Mouse (Mus musculus): ENCODE data around the gene Gm6904. TPM values are rescaled to one million over a fixed set of nuclear protein-coding genes. Genes with fewer than 3 reads are reported as not detected.

The Gm6904 gene
- total and polyA plus RNA-seq, 3 experiments: not detected

DNA sequence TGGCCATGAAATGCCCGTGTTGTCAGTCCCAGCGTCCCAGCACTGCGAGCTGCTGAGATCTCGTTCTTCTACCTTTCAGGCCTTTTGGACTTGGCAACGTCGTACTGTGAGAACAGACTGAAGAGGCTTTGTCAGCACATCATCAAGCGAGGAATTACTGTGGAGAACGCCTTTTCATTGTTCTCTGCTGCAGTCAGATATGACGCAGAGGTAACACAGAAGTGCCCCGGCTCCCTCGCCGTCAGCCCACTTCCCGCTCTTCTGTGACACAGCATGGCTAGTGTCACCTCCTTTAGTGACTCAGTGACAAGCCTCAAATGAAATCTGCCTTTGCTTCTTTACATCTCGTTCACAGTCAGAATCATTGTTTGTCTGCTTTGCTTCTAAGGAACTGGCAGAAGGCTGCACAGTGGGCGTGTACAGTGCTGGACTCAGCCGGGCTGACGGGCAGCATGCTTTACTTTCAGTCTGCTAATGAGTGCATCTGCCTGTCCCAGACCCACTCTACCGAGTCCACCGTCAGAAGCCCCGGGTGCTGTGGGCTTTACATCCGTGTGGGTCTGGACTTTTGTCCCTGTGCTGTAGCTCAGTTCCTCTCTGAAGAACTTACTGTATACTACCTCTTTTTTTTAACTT is 29.6 kb downstream of the Gm6904 start:
- Histone ChIP-seq H3K4me3 (ENCODE audit: low read depth, low read length) (no peak overlapping the region), H3K9me3 (replicated peaks) (no peaks in the 10 kb centered on the region), H3K27me3 (ENCODE audit: insufficient read depth, low read length) (no peaks in the 10 kb centered on the region), H3K36me3 (replicated peaks) (peaks cover 13% of the 10 kb centered on the region), H3K4me1 (ENCODE audit: insufficient read depth, low read depth, low read length) (no peaks in the 10 kb centered on the region)
- ATAC-seq (ENCODE audit: extremely low read depth, insufficient number of reproducible peaks, low FRiP score, poor library complexity, severe bottlenecking) (no peak), DNase-seq (ENCODE audit: low spot score) (no peak)
- TF ChIP-seq TAL1 (conservative IDR thresholded peaks at IDR 0.05; ENCODE audit: low read depth, low read length) (no peak), CTCF (IDR thresholded peaks at IDR 0.05; ENCODE audit: low read depth, low read length) (no peak), GATA1 (IDR thresholded peaks at IDR 0.05; ENCODE audit: borderline replicate concordance, low read length) (no peak), POLR2AphosphoS5 (IDR thresholded peaks at IDR 0.05; ENCODE audit: insufficient replicate concordance, low read depth, low read length) (no peak), GATA2 (IDR thresholded peaks at IDR 0.05; ENCODE audit: borderline replicate concordance, low read depth, low read length) (no peak)

DNA sequence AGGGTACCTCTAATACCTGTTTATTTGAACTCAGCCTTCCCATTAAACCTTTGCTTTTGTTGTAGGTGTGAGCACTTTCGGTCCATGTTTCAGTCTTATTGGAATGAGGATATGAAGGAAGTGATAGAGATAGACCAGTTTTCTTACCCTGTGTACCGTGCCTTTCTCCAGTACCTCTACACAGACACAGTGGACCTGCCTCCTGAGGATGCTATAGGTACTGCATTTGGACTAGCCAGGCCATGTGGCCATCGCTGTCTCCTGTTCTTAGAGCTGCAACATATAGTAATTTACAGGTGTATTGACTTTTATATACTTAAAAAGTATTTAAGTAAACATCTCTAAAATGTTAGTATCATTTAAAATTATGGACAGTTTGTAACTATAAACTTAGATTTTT is 30.2 kb downstream of the Gm6904 start:
- no peak for ATAC-seq (ENCODE audit: extremely low read depth, insufficient number of reproducible peaks, low FRiP score, poor library complexity, severe bottlenecking)
- H3K36me3 ChIP-seq (replicated peaks): peaks cover 13% of the 10 kb centered on the region

DNA sequence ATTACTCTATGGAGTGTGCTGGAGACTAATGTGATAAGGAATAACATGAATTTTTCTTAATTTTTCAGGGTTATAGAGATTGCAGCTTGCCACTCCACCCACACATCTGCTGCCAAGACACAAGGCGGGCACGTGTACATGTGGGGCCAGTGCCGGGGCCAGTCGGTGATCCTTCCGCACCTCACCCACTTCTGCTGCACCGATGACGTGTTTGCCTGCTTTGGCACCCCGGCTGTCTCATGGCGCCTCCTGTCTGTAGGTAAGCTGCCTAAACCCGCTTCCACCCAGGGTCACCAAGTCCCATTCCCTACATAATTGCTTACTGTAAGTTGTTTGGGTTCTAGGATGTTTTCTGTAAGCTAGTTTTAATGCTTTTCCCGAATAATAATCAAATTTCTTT is 33.8 kb downstream of the Gm6904 start:
- H3K27me3 ChIP-seq (ENCODE audit: insufficient read depth, low read length): no peaks in the 10 kb centered on the region
- no peaks in the 10 kb centered on the region for H3K9me3 ChIP-seq (replicated peaks)
- peaks cover 18% of the 10 kb centered on the region for H3K36me3 ChIP-seq (replicated peaks)
- no peaks in the 10 kb centered on the region for H3K4me1 ChIP-seq (ENCODE audit: insufficient read depth, low read depth, low read length)
- no peak overlapping the region for H3K4me3 ChIP-seq (ENCODE audit: low read depth, low read length)
- no peak for DNase-seq (ENCODE audit: low spot score)
- ATAC-seq (ENCODE audit: extremely low read depth, insufficient number of reproducible peaks, low FRiP score, poor library complexity, severe bottlenecking): no peak
- TF ChIP-seq CTCF (IDR thresholded peaks at IDR 0.05; ENCODE audit: low read depth, low read length): no peak
- TF ChIP-seq POLR2AphosphoS5 (IDR thresholded peaks at IDR 0.05; ENCODE audit: insufficient replicate concordance, low read depth, low read length): no peak
- no peak for TF ChIP-seq TAL1 (conservative IDR thresholded peaks at IDR 0.05; ENCODE audit: low read depth, low read length)
- no peak for TF ChIP-seq GATA1 (IDR thresholded peaks at IDR 0.05; ENCODE audit: borderline replicate concordance, low read length)
- no peak for TF ChIP-seq GATA2 (IDR thresholded peaks at IDR 0.05; ENCODE audit: borderline replicate concordance, low read depth, low read length)

More for the DNA sequence above, 30.2 kb downstream of the Gm6904 start:
- TF ChIP-seq CTCF (IDR thresholded peaks at IDR 0.05; ENCODE audit: low read depth, low read length): no peak
- TF ChIP-seq GATA2 (IDR thresholded peaks at IDR 0.05; ENCODE audit: borderline replicate concordance, low read depth, low read length): no peak
- TF ChIP-seq GATA1 (IDR thresholded peaks at IDR 0.05; ENCODE audit: borderline replicate concordance, low read length): no peak
- TF ChIP-seq TAL1 (conservative IDR thresholded peaks at IDR 0.05; ENCODE audit: low read depth, low read length): no peak
- no peak for TF ChIP-seq POLR2AphosphoS5 (IDR thresholded peaks at IDR 0.05; ENCODE audit: insufficient replicate concordance, low read depth, low read length)
- Histone ChIP-seq H3K4me1 (ENCODE audit: insufficient read depth, low read depth, low read length) (no peaks in the 10 kb centered on the region), H3K27me3 (ENCODE audit: insufficient read depth, low read length) (no peaks in the 10 kb centered on the region), H3K9me3 (replicated peaks) (no peaks in the 10 kb centered on the region), H3K4me3 (ENCODE audit: low read depth, low read length) (no peak overlapping the region)
- no peak for DNase-seq (ENCODE audit: low spot score)

DNA sequence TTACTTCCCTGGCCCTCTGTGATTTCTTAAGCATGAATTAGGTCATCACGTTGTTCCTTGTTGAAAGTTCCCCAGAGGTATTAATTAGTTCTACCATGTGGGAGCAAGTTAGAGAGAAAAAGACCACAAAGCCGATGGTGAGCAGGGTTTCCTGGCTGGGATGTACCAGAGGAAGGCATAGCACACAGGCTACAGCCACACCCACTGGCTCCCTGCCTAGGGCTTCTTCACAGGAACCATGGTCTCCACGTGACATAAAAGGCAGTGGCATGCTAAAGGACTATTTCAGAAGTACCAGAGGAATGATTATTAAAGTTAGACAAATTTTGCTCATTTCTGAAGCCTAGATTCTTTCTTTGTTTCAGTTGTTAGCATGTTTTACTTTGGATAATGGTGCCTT is 40.8 kb downstream of the Gm6904 start:
- Histone ChIP-seq H3K27me3 (ENCODE audit: insufficient read depth, low read length) (no peaks in the 10 kb centered on the region), H3K4me3 (ENCODE audit: low read depth, low read length) (no peak overlapping the region), H3K36me3 (replicated peaks) (peaks cover 9% of the 10 kb centered on the region), H3K9me3 (replicated peaks) (no peaks in the 10 kb centered on the region), H3K4me1 (ENCODE audit: insufficient read depth, low read depth, low read length) (no peaks in the 10 kb centered on the region)
- TF ChIP-seq CTCF (IDR thresholded peaks at IDR 0.05; ENCODE audit: low read depth, low read length): no peak
- no peak for TF ChIP-seq POLR2AphosphoS5 (IDR thresholded peaks at IDR 0.05; ENCODE audit: insufficient replicate concordance, low read depth, low read length)
- no peak for TF ChIP-seq GATA2 (IDR thresholded peaks at IDR 0.05; ENCODE audit: borderline replicate concordance, low read depth, low read length)
- no peak for TF ChIP-seq TAL1 (conservative IDR thresholded peaks at IDR 0.05; ENCODE audit: low read depth, low read length)
- TF ChIP-seq GATA1 (IDR thresholded peaks at IDR 0.05; ENCODE audit: borderline replicate concordance, low read length): no peak
- DNase-seq (ENCODE audit: low spot score): no peak
- no peak for ATAC-seq (ENCODE audit: extremely low read depth, insufficient number of reproducible peaks, low FRiP score, poor library complexity, severe bottlenecking)

DNA sequence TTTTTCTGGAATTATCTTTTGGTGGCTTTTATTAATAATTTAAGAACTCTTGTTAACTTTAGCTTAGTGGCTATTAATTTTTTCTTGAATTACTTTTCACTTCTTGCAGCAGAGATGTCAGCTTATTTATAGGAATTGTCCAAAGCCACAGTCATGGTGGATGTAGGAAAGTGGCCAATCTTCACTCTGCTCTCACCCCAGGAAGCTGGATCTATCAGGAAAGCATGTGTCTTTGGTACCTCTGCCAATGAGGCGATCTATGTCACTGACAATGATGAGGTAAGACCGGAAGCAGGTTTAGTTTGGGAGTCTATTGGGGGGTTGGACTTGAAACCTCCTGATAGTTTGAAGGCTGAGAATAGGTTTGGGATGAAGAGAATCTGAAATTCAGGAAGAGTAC is 50.2 kb downstream of the Gm6904 start:
- Histone ChIP-seq H3K9me3 (replicated peaks) (no peaks in the 10 kb centered on the region), H3K4me3 (ENCODE audit: low read depth, low read length) (no peak overlapping the region), H3K27me3 (ENCODE audit: insufficient read depth, low read length) (peaks cover 2% of the 10 kb centered on the region; the same call in 1 of the 2 replicates), H3K36me3 (replicated peaks) (no peaks in the 10 kb centered on the region), H3K4me1 (ENCODE audit: insufficient read depth, low read depth, low read length) (no peaks in the 10 kb centered on the region)
- no peak for TF ChIP-seq GATA2 (IDR thresholded peaks at IDR 0.05; ENCODE audit: borderline replicate concordance, low read depth, low read length)
- TF ChIP-seq TAL1 (conservative IDR thresholded peaks at IDR 0.05; ENCODE audit: low read depth, low read length): no peak
- TF ChIP-seq CTCF (IDR thresholded peaks at IDR 0.05; ENCODE audit: low read depth, low read length): no peak
- no peak for TF ChIP-seq GATA1 (IDR thresholded peaks at IDR 0.05; ENCODE audit: borderline replicate concordance, low read length)
- no peak for TF ChIP-seq POLR2AphosphoS5 (IDR thresholded peaks at IDR 0.05; ENCODE audit: insufficient replicate concordance, low read depth, low read length)
- DNase-seq (ENCODE audit: low spot score): no peak
- no peak for ATAC-seq (ENCODE audit: extremely low read depth, insufficient number of reproducible peaks, low FRiP score, poor library complexity, severe bottlenecking)

DNA sequence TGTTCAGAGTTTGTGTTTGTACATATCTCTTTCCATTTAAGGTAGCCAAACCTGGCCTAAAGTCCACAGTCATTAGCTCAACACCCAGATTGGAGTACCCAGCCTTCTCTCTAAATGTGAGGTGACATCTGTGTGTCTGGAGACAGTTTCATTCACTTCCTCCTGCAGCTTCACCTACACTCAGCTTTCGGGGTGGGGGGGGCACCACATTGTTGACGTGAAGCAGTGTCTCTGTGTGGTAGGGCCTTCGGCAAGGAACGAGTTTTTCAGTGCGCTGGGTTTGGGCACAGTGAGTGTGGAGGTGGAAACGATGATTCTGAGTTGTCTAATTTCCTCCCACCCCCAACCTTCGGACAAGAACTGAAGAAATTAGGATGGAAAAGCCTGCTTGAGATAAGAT is 51.0 kb downstream of the Gm6904 start:
- H3K36me3 ChIP-seq (replicated peaks): no peaks in the 10 kb centered on the region
- no peak for DNase-seq (ENCODE audit: low spot score)

More for the DNA sequence above, 51.0 kb downstream of the Gm6904 start:
- Histone ChIP-seq H3K4me1 (ENCODE audit: insufficient read depth, low read depth, low read length) (no peaks in the 10 kb centered on the region), H3K27me3 (ENCODE audit: insufficient read depth, low read length) (peaks cover 2% of the 10 kb centered on the region; the same call in 1 of the 2 replicates), H3K4me3 (ENCODE audit: low read depth, low read length) (no peak overlapping the region), H3K9me3 (replicated peaks) (no peaks in the 10 kb centered on the region)
- no peak for ATAC-seq (ENCODE audit: extremely low read depth, insufficient number of reproducible peaks, low FRiP score, poor library complexity, severe bottlenecking)
- TF ChIP-seq TAL1 (conservative IDR thresholded peaks at IDR 0.05; ENCODE audit: low read depth, low read length): no peak
